Mouse (Mus musculus): ENCODE measurements around the gene Nudc. TPM values are rescaled to one million over a fixed set of nuclear protein-coding genes. Genes with fewer than 3 reads are reported as not detected.

Gene Nudc
- polyA plus RNA-seq, 1 experiment from 2014 or later = 125 TPM

DNA sequence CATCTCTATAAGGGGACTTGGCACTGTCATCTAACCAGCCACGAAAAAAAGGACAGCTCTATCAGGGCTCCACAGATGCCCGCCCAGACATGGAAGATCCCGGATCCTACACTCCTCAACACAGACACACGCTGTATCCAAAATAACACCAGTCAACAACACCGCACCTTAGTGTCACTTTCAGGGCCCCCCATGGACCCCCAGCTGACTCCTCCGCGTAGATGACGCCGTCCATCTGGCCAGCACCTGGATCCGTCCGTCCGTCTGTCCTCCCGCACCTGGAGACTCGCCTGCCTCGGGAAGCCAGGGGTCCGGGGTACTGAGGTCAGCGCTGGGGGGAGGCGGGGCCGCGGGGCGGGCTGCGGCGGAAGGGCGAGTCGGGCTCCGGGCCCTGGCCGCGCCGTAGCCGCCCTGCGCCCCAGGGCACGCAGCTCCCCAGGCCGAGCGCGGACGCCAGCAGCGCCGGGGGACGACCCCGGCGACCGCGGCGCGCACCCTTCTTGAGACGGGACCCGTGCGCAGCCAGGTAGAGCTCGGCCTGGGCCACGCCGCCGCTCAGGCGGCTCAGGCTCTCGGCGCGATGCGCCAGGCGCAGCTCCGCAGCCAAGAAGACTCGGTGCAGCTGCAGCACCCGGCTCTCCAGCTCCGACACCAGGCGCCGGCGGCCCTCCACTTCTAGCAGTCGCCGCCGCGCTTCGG, 48.2 kb downstream of the Nudc start:
- no peak for DNase-seq (ENCODE audit: low spot score)
- Histone ChIP-seq H3K9ac (ENCODE audit: low read length) (peak overlapping the region; percentile 64), H3K4me2 (replicated peaks; ENCODE audit: low read depth) (peak overlapping the region; percentile 97), H3K36me3 (ENCODE audit: control insufficient read depth, insufficient read depth, low read length) (no peaks in the 10 kb centered on the region), H3K9me3 (ENCODE audit: control insufficient read depth, low read length) (no peaks in the 10 kb centered on the region), H3K4me1 (replicated peaks; ENCODE audit: control insufficient read depth, insufficient read depth) (peaks cover 3% of the 10 kb centered on the region; the same call in 1 of the 2 replicates), H3K27ac (replicated peaks) (0 out of 2 replicates have a peak overlapping the region, but pooled peaks have one; percentile 35), H3K4me3 (ENCODE audit: low read depth, low read length) (peak overlapping the region; percentile 58), H3K27me3 (ENCODE audit: control insufficient read depth, insufficient read depth, low read length) (peaks cover 8% of the 10 kb centered on the region)
- TF ChIP-seq CTCF (IDR thresholded peaks at IDR 0.05; ENCODE audit: low read depth) = no peak
- TF ChIP-seq EP300 (optimal IDR thresholded peaks at IDR 0.05) = no peak
- peak; percentile 21; the same call in 1 of the 2 replicates for ATAC-seq (ENCODE audit: low FRiP score, low TSS enrichment)
- 3% methylated on average over 44 of the region's 70 CpGs for WGBS

DNA sequence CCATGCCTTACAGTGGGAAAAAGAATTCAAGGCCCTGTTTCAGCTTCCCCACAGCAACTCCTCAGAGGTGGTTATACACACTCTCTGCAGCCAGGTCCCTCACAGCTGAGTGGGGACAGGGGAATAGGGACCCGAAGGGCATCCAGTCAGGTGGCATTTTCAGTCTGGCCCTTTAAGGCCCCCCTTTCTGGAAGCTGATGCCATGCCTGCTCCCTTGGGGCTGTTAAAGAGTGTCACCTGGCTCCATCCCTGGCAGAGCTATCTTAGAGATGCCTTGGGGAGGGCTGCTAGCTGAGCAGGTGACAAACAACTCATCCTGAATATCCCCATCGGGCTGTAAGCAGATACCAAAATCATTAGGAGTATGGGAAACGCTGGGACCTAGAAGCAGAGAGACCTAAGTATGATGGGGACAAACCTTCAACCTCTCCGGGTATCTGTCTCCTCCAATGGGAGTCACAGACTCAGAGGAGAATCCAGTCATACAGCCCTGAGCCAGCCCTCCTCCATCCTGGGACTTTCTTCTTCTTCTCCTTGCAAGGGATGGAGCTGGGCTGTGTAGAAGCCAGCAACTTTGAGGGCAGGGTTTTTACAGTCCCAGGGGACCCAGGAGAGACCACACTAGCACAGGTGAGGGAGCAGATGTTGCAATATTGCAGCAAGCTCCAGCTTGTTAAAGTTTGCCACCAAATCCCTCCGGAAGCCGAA, 48.9 kb downstream of the Nudc start:
- no peak for ATAC-seq (ENCODE audit: low FRiP score, low TSS enrichment)
- Histone ChIP-seq H3K4me3 (ENCODE audit: low read depth, low read length) (peak overlapping the region; percentile 58; the same call in 1 of the 2 replicates), H3K9ac (ENCODE audit: low read length) (no peak overlapping the region), H3K27ac (replicated peaks) (no peak overlapping the region), H3K27me3 (ENCODE audit: control insufficient read depth, insufficient read depth, low read length) (peaks cover 8% of the 10 kb centered on the region), H3K4me2 (replicated peaks; ENCODE audit: low read depth) (peak overlapping the region; percentile 97), H3K36me3 (ENCODE audit: control insufficient read depth, insufficient read depth, low read length) (no peaks in the 10 kb centered on the region), H3K4me1 (replicated peaks; ENCODE audit: control insufficient read depth, insufficient read depth) (peaks cover 3% of the 10 kb centered on the region; the same call in 1 of the 2 replicates), H3K9me3 (ENCODE audit: control insufficient read depth, low read length) (no peaks in the 10 kb centered on the region)
- 27% methylated on average over 6 of the region's 6 CpGs for WGBS
- TF ChIP-seq EP300 (optimal IDR thresholded peaks at IDR 0.05) (no peak), CTCF (IDR thresholded peaks at IDR 0.05; ENCODE audit: low read depth) (no peak)
- DNase-seq (ENCODE audit: low spot score) = no peak

DNA sequence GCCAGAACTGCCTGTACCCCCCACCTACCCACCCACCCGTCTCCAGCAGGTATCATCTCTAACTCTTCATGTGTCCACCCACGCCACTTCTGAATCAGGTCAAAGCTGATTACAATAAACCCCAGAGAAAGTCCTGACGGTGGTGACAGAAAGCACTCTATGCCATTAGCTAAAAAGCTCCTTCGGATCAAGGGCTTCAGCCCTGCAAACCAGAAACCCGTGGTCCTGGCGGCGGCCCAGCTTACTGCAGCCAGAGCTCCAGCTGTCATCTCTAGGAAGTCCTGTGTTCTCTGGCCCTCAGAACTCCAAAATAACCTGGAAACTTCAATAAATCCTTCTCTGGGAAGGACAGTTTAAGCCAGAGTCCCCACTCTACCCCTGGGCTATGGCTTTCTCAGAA, 50.1 kb downstream of the Nudc start:
- Histone ChIP-seq H3K36me3 (ENCODE audit: control insufficient read depth, insufficient read depth, low read length) (no peaks in the 10 kb centered on the region), H3K27ac (replicated peaks) (no peak overlapping the region), H3K9me3 (ENCODE audit: control insufficient read depth, low read length) (no peaks in the 10 kb centered on the region), H3K9ac (ENCODE audit: low read length) (no peak overlapping the region), H3K4me1 (replicated peaks; ENCODE audit: control insufficient read depth, insufficient read depth) (peaks cover 3% of the 10 kb centered on the region; the same call in 1 of the 2 replicates), H3K4me3 (ENCODE audit: low read depth, low read length) (no peak overlapping the region), H3K4me2 (replicated peaks; ENCODE audit: low read depth) (no peak overlapping the region), H3K27me3 (ENCODE audit: control insufficient read depth, insufficient read depth, low read length) (peaks cover 8% of the 10 kb centered on the region)
- 29% methylated on average over 7 of the region's 7 CpGs for WGBS
- peak; percentile 28 for TF ChIP-seq CTCF (IDR thresholded peaks at IDR 0.05; ENCODE audit: low read depth)
- TF ChIP-seq EP300 (optimal IDR thresholded peaks at IDR 0.05) = no peak
- ATAC-seq (ENCODE audit: low FRiP score, low TSS enrichment) (no peak), DNase-seq (ENCODE audit: low spot score) (no peak)

DNA sequence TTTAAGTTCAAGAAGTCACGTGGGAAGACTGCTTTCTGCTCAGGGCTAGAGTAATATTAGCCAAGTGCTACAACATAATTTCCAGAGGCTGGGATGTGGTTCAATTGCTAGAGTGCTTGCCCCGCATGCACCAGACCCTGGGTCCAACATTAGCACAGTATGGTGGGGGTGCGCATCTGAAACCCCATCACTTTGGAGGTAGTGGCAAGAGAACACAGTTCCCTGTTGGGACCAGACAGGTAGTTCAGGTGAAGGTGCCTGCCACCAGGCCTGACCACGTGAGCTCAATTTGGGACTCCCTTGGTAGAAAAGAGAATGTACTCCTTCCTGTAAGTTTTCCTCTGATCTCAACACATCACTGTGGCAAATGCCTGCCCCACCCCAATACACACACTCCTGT, 50.9 kb downstream of the Nudc start:
- no peaks in the 10 kb centered on the region for H3K9me3 ChIP-seq (ENCODE audit: control insufficient read depth, low read length)
- TF ChIP-seq EP300 (optimal IDR thresholded peaks at IDR 0.05) = no peak
- TF ChIP-seq CTCF (IDR thresholded peaks at IDR 0.05; ENCODE audit: low read depth) = no peak
- WGBS = 61% methylated on average over 4 of the region's 4 CpGs
- DNase-seq (ENCODE audit: low spot score) = no peak
- H3K36me3 ChIP-seq (ENCODE audit: control insufficient read depth, insufficient read depth, low read length) = no peaks in the 10 kb centered on the region
- no peak overlapping the region for H3K9ac ChIP-seq (ENCODE audit: low read length)
- ATAC-seq (ENCODE audit: low FRiP score, low TSS enrichment) = no peak
- H3K4me2 ChIP-seq (replicated peaks; ENCODE audit: low read depth) = no peak overlapping the region
- H3K4me3 ChIP-seq (ENCODE audit: low read depth, low read length) = no peak overlapping the region
- H3K27me3 ChIP-seq (ENCODE audit: control insufficient read depth, insufficient read depth, low read length) = peaks cover 1% of the 10 kb centered on the region; the same call in 1 of the 2 replicates
- peaks cover 3% of the 10 kb centered on the region; the same call in 1 of the 2 replicates for H3K4me1 ChIP-seq (replicated peaks; ENCODE audit: control insufficient read depth, insufficient read depth)
- H3K27ac ChIP-seq (replicated peaks) = no peak overlapping the region

GRCm38 (mm10) chr4:133494432-133494831, 51.4 kb downstream of the Nudc start:
- H3K9me3 ChIP-seq (ENCODE audit: control insufficient read depth, low read length) = no peaks in the 10 kb centered on the region
- peak; percentile 96 for TF ChIP-seq CTCF (IDR thresholded peaks at IDR 0.05; ENCODE audit: low read depth)
- no peak for TF ChIP-seq EP300 (optimal IDR thresholded peaks at IDR 0.05)
- under 1% methylated on average over 12 of the region's 12 CpGs for WGBS
- no peaks in the 10 kb centered on the region for H3K36me3 ChIP-seq (ENCODE audit: control insufficient read depth, insufficient read depth, low read length)
- peak overlapping the region; percentile 54 for H3K9ac ChIP-seq (ENCODE audit: low read length)
- no peaks in the 10 kb centered on the region for H3K27me3 ChIP-seq (ENCODE audit: control insufficient read depth, insufficient read depth, low read length)
- peak; percentile 54; the same call in 1 of the 2 replicates for ATAC-seq (ENCODE audit: low FRiP score, low TSS enrichment)
- H3K4me3 ChIP-seq (ENCODE audit: low read depth, low read length) = peak overlapping the region; percentile 27; the same call in 1 of the 2 replicates
- H3K27ac ChIP-seq (replicated peaks) = peak overlapping the region; percentile 81
- DNase-seq (ENCODE audit: low spot score) = peak; percentile 93
- peaks cover 3% of the 10 kb centered on the region; the same call in 1 of the 2 replicates for H3K4me1 ChIP-seq (replicated peaks; ENCODE audit: control insufficient read depth, insufficient read depth)
- H3K4me2 ChIP-seq (replicated peaks; ENCODE audit: low read depth) = peak overlapping the region; percentile 56

Data from stomach, postnatal 0 days (tissue).